Comparison of ENCODE assay signal across 8 mouse cellular contexts in genomic region chr8:83608398-83608829, GRCm38 (mm10). TPM values are rescaled to one million over a fixed set of nuclear protein-coding genes. Genes with fewer than 3 reads are reported as not detected.
DNase-seq lines count a peak whose midpoint lies in the region; ATAC-seq and TF ChIP-seq lines count a peak whose summit lies in the region.

No protein-coding gene starts in this region.

- H3K27ac ChIP-seq in heart, embryonic 16.5 days (ENCODE audit: low read length), result peak overlapping the region; percentile 99
- H3K27ac ChIP-seq in liver, embryonic 14.5 days, result peak overlapping the region; percentile 94
- peak overlapping the region; percentile 99 for H3K27ac ChIP-seq in stomach, postnatal 0 days (replicated peaks)

- 0% methylated on average over 51 of the region's 51 CpGs for WGBS in heart, embryonic 16.5 days
- WGBS in liver, embryonic 14.5 days (ENCODE audit: insufficient replicate concordance), result under 1% methylated on average over 51 of the region's 51 CpGs
- WGBS in stomach, postnatal 0 days, result under 1% methylated on average over 51 of the region's 51 CpGs

- TF ChIP-seq CTCF in liver, embryonic 14.5 days (IDR thresholded peaks at IDR 0.05; ENCODE audit: low read depth), result peak; percentile 49
- peak; percentile 46 for TF ChIP-seq CTCF in stomach, postnatal 0 days (IDR thresholded peaks at IDR 0.05; ENCODE audit: low read depth)

- peaks cover 72% of the 10 kb centered on the region for H3K4me1 ChIP-seq in erythroblast, embryonic 14.5 days (ENCODE audit: control insufficient read depth)
- peaks cover 20% of the 10 kb centered on the region for H3K4me1 ChIP-seq in heart, embryonic 16.5 days (ENCODE audit: control insufficient read depth, insufficient read depth, low read length)
- peaks cover 13 to 19% of the 10 kb centered on the region in 2 experiments for H3K4me1 ChIP-seq in liver, embryonic 14.5 days (replicated peaks; ENCODE audit: control insufficient read depth in 2 of 2, insufficient read depth in 2 of 2, low read length in 1 of 2)
- H3K4me1 ChIP-seq in stomach, postnatal 0 days (replicated peaks; ENCODE audit: control insufficient read depth, insufficient read depth), result no peaks in the 10 kb centered on the region

- peak; percentile 77 to 82 for DNase-seq in B cell, adult 2 months
- DNase-seq in adrenal gland, adult 2 months, result peak; percentile 93
- peak; percentile 91 for DNase-seq in kidney, postnatal 14 days
- peak in 2 of 3 experiments; percentile 71 to 76 for DNase-seq in liver, embryonic 14.5 days (ENCODE audit: low read depth in 3 of 3, low spot score in 3 of 3)
- DNase-seq in neural tube, embryonic 10.5 days (ENCODE audit: extremely low spot score, low spot score), result peak; percentile 82
- peak; percentile 87 for DNase-seq in stomach, postnatal 0 days (ENCODE audit: low spot score)

- no peaks in the 10 kb centered on the region for H3K27me3 ChIP-seq in erythroblast, embryonic 14.5 days (ENCODE audit: control insufficient read depth)
- no peaks in the 10 kb centered on the region for H3K27me3 ChIP-seq in heart, embryonic 16.5 days (ENCODE audit: control insufficient read depth, insufficient read depth, low read length)
- H3K27me3 ChIP-seq in liver, embryonic 14.5 days (ENCODE audit: control insufficient read depth, insufficient read depth, low read length), result no peaks in the 10 kb centered on the region
- H3K27me3 ChIP-seq in stomach, postnatal 0 days (ENCODE audit: control insufficient read depth, insufficient read depth, low read length), result no peaks in the 10 kb centered on the region

- ATAC-seq in heart, embryonic 16.5 days (replicated peaks; ENCODE audit: extremely low read depth, insufficient read depth, low FRiP score), result peak; percentile 78
- peak; percentile 75 for ATAC-seq in liver, embryonic 14.5 days (ENCODE audit: insufficient read depth)
- ATAC-seq in stomach, postnatal 0 days (ENCODE audit: low FRiP score, low TSS enrichment), result peak; percentile 73

- H3K9me3 ChIP-seq in erythroblast, embryonic 14.5 days (ENCODE audit: control insufficient read depth, low read length), result no peaks in the 10 kb centered on the region
- H3K9me3 ChIP-seq in heart, embryonic 16.5 days (replicated peaks; ENCODE audit: control insufficient read depth, low read length), result no peaks in the 10 kb centered on the region
- H3K9me3 ChIP-seq in liver, embryonic 14.5 days (ENCODE audit: control insufficient read depth, low read length), result no peaks in the 10 kb centered on the region
- H3K9me3 ChIP-seq in stomach, postnatal 0 days (ENCODE audit: control insufficient read depth, low read length), result no peaks in the 10 kb centered on the region

- H3K36me3 ChIP-seq in erythroblast, embryonic 14.5 days (ENCODE audit: control insufficient read depth), result peaks cover 70% of the 10 kb centered on the region
- H3K36me3 ChIP-seq in heart, embryonic 16.5 days (ENCODE audit: control insufficient read depth, insufficient read depth), result peaks cover 29% of the 10 kb centered on the region
- peaks cover 40% of the 10 kb centered on the region for H3K36me3 ChIP-seq in liver, embryonic 14.5 days (replicated peaks; ENCODE audit: control insufficient read depth, insufficient read depth, low read depth)
- peaks cover 25% of the 10 kb centered on the region for H3K36me3 ChIP-seq in stomach, postnatal 0 days (ENCODE audit: control insufficient read depth, insufficient read depth, low read length)

- TF ChIP-seq EP300 in liver, embryonic 14.5 days (IDR thresholded peaks at IDR 0.05; ENCODE audit: low read depth), result no peak
- TF ChIP-seq EP300 in stomach, postnatal 0 days (optimal IDR thresholded peaks at IDR 0.05), result peak; percentile 21

- H3K9ac ChIP-seq in heart, embryonic 16.5 days (ENCODE audit: low read length), result peak overlapping the region; percentile 97
- H3K9ac ChIP-seq in liver, embryonic 14.5 days (replicated peaks), result peak overlapping the region; percentile 92
- H3K9ac ChIP-seq in stomach, postnatal 0 days (ENCODE audit: low read length), result peak overlapping the region; percentile 90

- peak overlapping the region; percentile 95 for H3K4me2 ChIP-seq in heart, embryonic 16.5 days (ENCODE audit: low read depth, low read length)
- peak overlapping the region; percentile 92 for H3K4me2 ChIP-seq in liver, embryonic 14.5 days (ENCODE audit: low read depth)
- H3K4me2 ChIP-seq in stomach, postnatal 0 days (replicated peaks; ENCODE audit: low read depth), result peak overlapping the region; percentile 56

- peak overlapping the region; percentile 79 for H3K4me3 ChIP-seq in erythroblast, embryonic 14.5 days (replicated peaks)
- H3K4me3 ChIP-seq in heart, embryonic 16.5 days (ENCODE audit: low read length), result peak overlapping the region; percentile 92
- peak overlapping the region; percentile 88 to 99 for H3K4me3 ChIP-seq in liver, embryonic 14.5 days (ENCODE audit: insufficient read depth in 1 of 2, low read depth in 2 of 2, low read length in 2 of 2)
- H3K4me3 ChIP-seq in stomach, postnatal 0 days (ENCODE audit: low read depth, low read length), result peak overlapping the region; percentile 85

RNA-seq across cellular contexts. Expression of gene Dnajb1, which starts 0.4 kb away (rescaled TPM):
- total RNA-seq in adrenal gland, adult 2 months (2021), result 10 to 100 TPM; 21.8 to 61.9 TPM
- 21.8 and 27.3 TPM in 2 replicates for polyA plus RNA-seq in adrenal gland, adult 2 months (2012; rRNA removed)
- polyA plus RNA-seq in erythroblast, embryonic 14.5 days (2012), result 20.5 and 20.7 TPM in 2 replicates
- 47.8 and 49.3 TPM in 2 replicates for polyA plus RNA-seq in heart, embryonic 16.5 days (2015; fragmentation: Nextera tagmentation; extraction: Ambion mirVana)
- polyA plus RNA-seq in liver, embryonic 14.5 days (2012; rRNA removed), result 26.1 and 32.7 TPM in 2 replicates
- polyA plus RNA-seq in liver, embryonic 14.5 days (2014; fragmentation: Nextera tagmentation; extraction: Ambion mirVana), result 37.6 and 37.8 TPM in 2 replicates
- 36.9 and 39.9 TPM in 2 replicates for polyA plus RNA-seq in stomach, postnatal 0 days (2015; fragmentation: Nextera tagmentation; extraction: Ambion mirVana)

RNA-seq across cellular contexts. Expression of gene Tecr, which starts 0.6 kb away (rescaled TPM):
- total RNA-seq in adrenal gland, adult 2 months (2021), result 100 to 1,000 TPM; 409 to 723 TPM
- polyA plus RNA-seq in adrenal gland, adult 2 months (2012; rRNA removed), result 1,113 and 1,272 TPM in 2 replicates
- polyA plus RNA-seq in erythroblast, embryonic 14.5 days (2012), result 33.6 and 58.0 TPM in 2 replicates
- polyA plus RNA-seq in heart, embryonic 16.5 days (2015; fragmentation: Nextera tagmentation; extraction: Ambion mirVana), result 372 and 402 TPM in 2 replicates
- polyA plus RNA-seq in liver, embryonic 14.5 days (2012; rRNA removed), result 176 and 217 TPM in 2 replicates
- polyA plus RNA-seq in liver, embryonic 14.5 days (2014; fragmentation: Nextera tagmentation; extraction: Ambion mirVana), result 294 and 325 TPM in 2 replicates
- 413 and 424 TPM in 2 replicates for polyA plus RNA-seq in stomach, postnatal 0 days (2015; fragmentation: Nextera tagmentation; extraction: Ambion mirVana)

RNA-seq across cellular contexts. Expression of gene Ndufb7, which starts 41.9 kb away (rescaled TPM):
- 100 to 1,000 TPM; 209 to 258 TPM for total RNA-seq in adrenal gland, adult 2 months (2021)
- 402 and 495 TPM in 2 replicates for polyA plus RNA-seq in adrenal gland, adult 2 months (2012; rRNA removed)
- 76.6 and 87.5 TPM in 2 replicates for polyA plus RNA-seq in erythroblast, embryonic 14.5 days (2012)
- polyA plus RNA-seq in heart, embryonic 16.5 days (2015; fragmentation: Nextera tagmentation; extraction: Ambion mirVana), result 612 and 678 TPM in 2 replicates
- 160 and 197 TPM in 2 replicates for polyA plus RNA-seq in liver, embryonic 14.5 days (2012; rRNA removed)
- polyA plus RNA-seq in liver, embryonic 14.5 days (2014; fragmentation: Nextera tagmentation; extraction: Ambion mirVana), result 283 and 290 TPM in 2 replicates
- polyA plus RNA-seq in stomach, postnatal 0 days (2015; fragmentation: Nextera tagmentation; extraction: Ambion mirVana), result 327 and 344 TPM in 2 replicates

RNA-seq across cellular contexts. Expression of gene Gipc1, which starts 44.1 kb away (rescaled TPM):
- 10 to 100 TPM; 29.5 to 50.1 TPM for total RNA-seq in adrenal gland, adult 2 months (2021)
- polyA plus RNA-seq in adrenal gland, adult 2 months (2012; rRNA removed), result 53.8 and 56.4 TPM in 2 replicates
- polyA plus RNA-seq in erythroblast, embryonic 14.5 days (2012), result 7.9 and 10.0 TPM in 2 replicates
- 135 and 146 TPM in 2 replicates for polyA plus RNA-seq in heart, embryonic 16.5 days (2015; fragmentation: Nextera tagmentation; extraction: Ambion mirVana)
- polyA plus RNA-seq in liver, embryonic 14.5 days (2012; rRNA removed), result 22.5 and 27.2 TPM in 2 replicates
- 32.5 and 34.7 TPM in 2 replicates for polyA plus RNA-seq in liver, embryonic 14.5 days (2014; fragmentation: Nextera tagmentation; extraction: Ambion mirVana)
- polyA plus RNA-seq in stomach, postnatal 0 days (2015; fragmentation: Nextera tagmentation; extraction: Ambion mirVana), result 171 and 183 TPM in 2 replicates

RNA-seq across cellular contexts. Expression of gene Ptger1, which starts 58.1 kb away (rescaled TPM):
- 1 to 10 TPM in 1 of 2 experiments, under 1 TPM in 1; 0.76 to 1.1 TPM for total RNA-seq in adrenal gland, adult 2 months (2021)
- polyA plus RNA-seq in adrenal gland, adult 2 months (2012; rRNA removed), result 2.1 and 2.8 TPM in 2 replicates
- polyA plus RNA-seq in erythroblast, embryonic 14.5 days (2012), result 0.01 and 0.02 TPM in 2 replicates
- polyA plus RNA-seq in heart, embryonic 16.5 days (2015; fragmentation: Nextera tagmentation; extraction: Ambion mirVana), result 0.43 and 0.69 TPM in 2 replicates
- polyA plus RNA-seq in liver, embryonic 14.5 days (2012; rRNA removed), result 0.09 and 0.19 TPM in 2 replicates
- 0.18 and 0.47 TPM in 2 replicates for polyA plus RNA-seq in liver, embryonic 14.5 days (2014; fragmentation: Nextera tagmentation; extraction: Ambion mirVana)
- 5.6 and 5.9 TPM in 2 replicates for polyA plus RNA-seq in stomach, postnatal 0 days (2015; fragmentation: Nextera tagmentation; extraction: Ambion mirVana)

Comparison
In these comparisons a context has a peak if more than half of its experiments do, and no peak if none do; other contexts are left out.
1. Peak in every context shown above with its lines: DNase-seq, ATAC-seq, H3K4me3 ChIP-seq and H3K27ac ChIP-seq.